Mouse (Mus musculus) activated CD4-positive, CD25-positive, alpha-beta regulatory T cell, adult 4 months (primary cell): ENCODE data around the gene Cp. TPM values are rescaled to one million over a fixed set of nuclear protein-coding genes. Genes with fewer than 3 reads are reported as not detected.
"Not testable (repeated sequence)": the region's sequence is repeated elsewhere in the genome, so short reads cannot be mapped to it uniquely, and the experiment has no call there.

Experiments used
- ATAC-seq: one replicate; pipeline ENCODE4 v1.8.0; 2017
- polyA plus RNA-seq, 2 experiments: library from polyadenylated mRNA; unstranded; fragments of 100-300 nt; shearing (Covaris generic); gene quantifications; one replicate each; pipeline ENCODE4 v1.2.1; 2017

The Cp gene
- polyA plus RNA-seq: under 1 TPM; 0.24 to 0.37 TPM

GRCm38 (mm10) chr3:19956885-19957284 is at the start of gene Cp:
TSS of gene Cp (plus strand) at chr3:19957054.
- ATAC-seq: no peak

- ATAC-seq: no peak
These were observed 8.3 kb upstream of the Cp start for GRCm38 (mm10) chr3:19948552-19948951.

- not testable (repeated sequence) for ATAC-seq
These were observed 7.5 kb upstream of the Cp start for GRCm38 (mm10) chr3:19949401-19949800.

- no peak for ATAC-seq
These were observed 3.4 kb upstream of the Cp start for GRCm38 (mm10) chr3:19953425-19953824.

- no peak for ATAC-seq
These were observed 3.0 kb upstream of the Cp start for GRCm38 (mm10) chr3:19953865-19954264.

GRCm38 (mm10) chr3:19958031-19958430 is 1.2 kb downstream of the Cp start:
- ATAC-seq: no peak

- ATAC-seq: no peak
These were observed 2.1 kb downstream of the Cp start for GRCm38 (mm10) chr3:19958983-19959382.

- ATAC-seq: no peak
These were observed 3.8 kb downstream of the Cp start for GRCm38 (mm10) chr3:19960570-19961114.

- no peak for ATAC-seq
These were observed 4.5 kb downstream of the Cp start for GRCm38 (mm10) chr3:19961341-19961740.

- ATAC-seq: no peak
These were observed 6.1 kb downstream of the Cp start for GRCm38 (mm10) chr3:19962769-19963513.

- no peak for ATAC-seq
These were observed 7.9 kb downstream of the Cp start for GRCm38 (mm10) chr3:19964625-19965188.

- ATAC-seq: no peak
These were observed 8.4 kb downstream of the Cp start for GRCm38 (mm10) chr3:19965239-19965638.

- ATAC-seq: no peak
These were observed 9.2 kb downstream of the Cp start for GRCm38 (mm10) chr3:19966072-19966471.

GRCm38 (mm10) chr3:19978474-19978873 is 21.6 kb downstream of the Cp start:
- no peak for ATAC-seq

GRCm38 (mm10) chr3:19981156-19981555 is 24.3 kb downstream of the Cp start:
- no peak for ATAC-seq

GRCm38 (mm10) chr3:19982846-19983245 is 26.0 kb downstream of the Cp start:
- ATAC-seq: no peak

GRCm38 (mm10) chr3:19986123-19986522 is 29.3 kb downstream of the Cp start:
- peak; percentile 78 for ATAC-seq

GRCm38 (mm10) chr3:19990031-19990430 is 33.2 kb downstream of the Cp start:
- no peak for ATAC-seq

GRCm38 (mm10) chr3:19992388-19992787 is 35.5 kb downstream of the Cp start:
- ATAC-seq: no peak

GRCm38 (mm10) chr3:19999551-19999950 is 42.7 kb downstream of the Cp start:
- no peak for ATAC-seq

- no peak for ATAC-seq
These were observed 44.0 kb downstream of the Cp start for GRCm38 (mm10) chr3:20000806-20001205.

- no peak for ATAC-seq
These were observed 45.9 kb downstream of the Cp start for GRCm38 (mm10) chr3:20002786-20003185.

- ATAC-seq: no peak
These were observed 47.6 kb downstream of the Cp start for GRCm38 (mm10) chr3:20004422-20004821.

- ATAC-seq: no peak
These were observed 48.8 kb downstream of the Cp start for GRCm38 (mm10) chr3:20005611-20006010.
